Mouse (Mus musculus) megakaryocyte, adult 5-6 weeks (primary cell): Measurements from ENCODE around the gene Hgd. TPM values are rescaled to one million over a fixed set of nuclear protein-coding genes. Genes with fewer than 3 reads are reported as not detected.

Experiments used
- ATAC-seq: 2 replicates; pipeline ENCODE4 v1.8.0; 2016; ENCODE audit warnings: mild to moderate bottlenecking, inconsistent platforms; ENCODE audit not compliant: poor library complexity, severe bottlenecking
- total RNA-seq, 2 experiments: library from RNA; stranded (forward) in 1 of 2; stranded (reverse) in 1 of 2; fragments of 153-499, 151-499 nt in 1 of 2; fragments of 221-1000, 200-1000 nt in 1 of 2; gene quantifications; 2 replicates each; pipeline versions ENCODE4 v1.2.3 to v1.2.4; 2015 to 2017

The Hgd gene
- total RNA-seq, 2 experiments from 2014 or later = not detected

- ATAC-seq = no peak
These were observed 362 bp upstream of the Hgd start for GRCm38 (mm10) chr16:37579591-37579990.

DNA sequence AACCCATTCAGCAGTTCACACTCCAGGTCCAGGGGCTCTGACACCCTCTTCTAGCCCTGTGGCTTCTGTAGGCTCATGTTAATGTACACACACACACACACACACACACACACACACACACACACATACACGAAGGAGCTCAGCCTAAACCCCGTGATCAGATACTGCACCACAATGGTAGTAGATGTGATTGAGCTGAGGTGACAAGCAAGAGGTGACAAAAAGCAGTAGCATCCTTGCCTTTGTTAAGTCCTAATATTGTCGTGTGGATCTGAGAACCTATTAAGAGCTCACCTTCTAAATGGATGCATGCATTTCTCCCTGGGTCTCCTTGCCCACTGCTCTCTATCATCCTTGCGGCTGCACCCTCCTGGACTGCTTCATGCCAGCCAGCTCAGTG lies 698 bp downstream of the Hgd start:
- no peak for ATAC-seq

DNA sequence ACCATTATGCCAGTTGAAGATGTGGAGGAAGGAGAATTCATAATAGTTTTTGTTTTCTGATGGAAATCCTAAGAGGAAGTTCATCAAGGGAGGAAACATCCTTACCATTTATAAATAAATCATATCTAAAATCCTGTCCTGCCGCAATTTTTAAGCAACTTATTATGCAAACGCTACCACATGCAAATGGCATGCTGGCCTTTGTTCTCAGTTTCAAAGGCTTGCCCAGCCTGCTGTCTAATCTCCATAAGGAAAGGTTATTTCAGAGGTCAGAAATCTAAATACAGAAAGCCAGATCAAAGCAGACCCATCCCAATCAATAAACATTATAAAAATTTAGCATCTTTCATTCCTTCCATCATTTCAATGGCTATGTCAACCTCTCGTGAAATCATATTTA lies 1.9 kb downstream of the Hgd start:
- ATAC-seq = no peak

GRCm38 (mm10) chr16:37583306-37583705 lies 3.4 kb downstream of the Hgd start:
- no peak for ATAC-seq

GRCm38 (mm10) chr16:37583801-37584200 lies 3.8 kb downstream of the Hgd start:
- ATAC-seq = no peak

- ATAC-seq = no peak
These were observed 4.5 kb downstream of the Hgd start for GRCm38 (mm10) chr16:37584218-37585035.

DNA sequence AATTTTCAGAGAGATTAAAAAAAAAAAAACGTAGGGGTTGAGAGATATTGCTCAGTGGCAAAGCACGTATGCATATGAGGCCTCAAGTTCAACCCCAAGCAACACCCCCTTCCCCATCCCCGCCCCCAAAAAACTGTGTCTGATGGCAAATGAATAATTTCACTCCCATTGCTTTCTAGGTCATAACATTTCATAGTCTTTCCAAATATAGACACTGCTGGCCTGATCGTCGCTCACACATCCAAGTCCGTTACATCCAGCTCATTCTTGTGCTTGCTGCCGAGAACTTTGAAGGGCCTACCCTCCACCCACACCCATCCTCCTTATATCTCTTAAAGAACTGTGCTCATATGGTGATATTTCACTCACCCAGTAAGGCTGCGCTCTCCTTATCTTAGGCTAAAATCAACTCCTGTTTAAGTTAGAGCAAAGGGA lies 5.2 kb downstream of the Hgd start:
- no peak for ATAC-seq

- no peak for ATAC-seq
These were observed 11.0 kb downstream of the Hgd start for GRCm38 (mm10) chr16:37590921-37591320.

DNA sequence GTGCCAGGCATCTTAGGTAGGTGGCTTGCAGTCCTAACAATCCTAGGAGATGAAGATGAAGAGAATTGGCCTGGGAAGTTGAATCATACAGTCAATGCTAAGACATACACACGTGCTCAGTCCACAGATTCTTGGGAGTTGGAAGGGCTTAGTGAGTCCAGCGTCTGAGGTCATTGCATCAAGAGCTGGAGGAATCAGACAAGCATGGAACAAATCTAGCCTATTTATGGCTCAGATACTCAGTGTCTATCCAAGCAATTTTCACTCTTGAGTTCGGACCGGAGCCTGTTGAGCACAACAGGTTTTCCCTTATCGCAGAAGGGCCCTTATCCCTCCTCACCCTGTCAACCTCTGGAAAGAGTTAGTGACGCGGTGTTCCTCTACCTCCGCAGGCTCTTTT lies 11.6 kb downstream of the Hgd start:
- ATAC-seq = no peak

- no peak for ATAC-seq
These were observed 17.5 kb downstream of the Hgd start for GRCm38 (mm10) chr16:37597412-37597811.

DNA sequence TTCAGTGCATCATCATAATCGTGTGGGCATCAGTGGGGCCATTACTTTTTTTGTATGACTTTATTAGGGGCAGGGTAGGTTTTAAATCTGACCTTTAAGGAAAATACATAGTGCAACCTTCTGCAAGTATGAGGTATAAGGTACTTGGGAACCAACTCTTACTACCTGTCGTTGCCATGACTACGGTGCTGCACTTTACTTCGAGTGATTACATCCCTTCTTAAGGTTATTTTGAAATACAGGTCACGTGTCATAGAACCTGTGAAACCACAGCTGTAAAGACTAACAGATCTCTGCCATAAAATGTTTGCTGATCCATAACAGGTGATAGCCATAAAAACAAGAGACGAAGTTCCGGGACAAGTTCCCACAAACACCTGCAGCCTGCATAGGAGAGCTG lies 18.5 kb downstream of the Hgd start:
- ATAC-seq = no peak

- no peak for ATAC-seq
These were observed 19.4 kb downstream of the Hgd start for GRCm38 (mm10) chr16:37599326-37599725.

DNA sequence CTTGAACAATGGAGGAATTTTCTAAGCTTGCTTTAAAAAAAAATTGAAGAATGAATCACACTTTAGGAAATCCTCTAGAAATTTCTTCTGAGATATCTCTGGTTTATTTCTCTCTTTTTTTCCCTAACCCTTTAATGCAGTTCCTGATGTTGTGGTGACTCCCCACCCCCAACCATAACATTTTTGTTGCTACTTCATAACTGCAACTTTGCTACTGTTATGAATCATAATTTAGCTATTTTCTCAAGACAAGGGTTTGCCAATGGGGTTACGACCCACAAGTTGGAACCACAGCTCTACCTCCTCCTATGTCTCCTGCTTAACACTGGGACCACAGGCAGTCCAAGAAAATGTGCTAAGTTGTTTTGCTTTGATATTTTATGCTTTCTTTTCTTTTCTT lies 23.5 kb downstream of the Hgd start:
- no peak for ATAC-seq

- no peak for ATAC-seq
These were observed 24.3 kb downstream of the Hgd start for GRCm38 (mm10) chr16:37604243-37604642.

- no peak for ATAC-seq
These were observed 30.4 kb downstream of the Hgd start for GRCm38 (mm10) chr16:37610333-37610732.

GRCm38 (mm10) chr16:37611072-37611471 lies 31.1 kb downstream of the Hgd start:
- no peak for ATAC-seq

DNA sequence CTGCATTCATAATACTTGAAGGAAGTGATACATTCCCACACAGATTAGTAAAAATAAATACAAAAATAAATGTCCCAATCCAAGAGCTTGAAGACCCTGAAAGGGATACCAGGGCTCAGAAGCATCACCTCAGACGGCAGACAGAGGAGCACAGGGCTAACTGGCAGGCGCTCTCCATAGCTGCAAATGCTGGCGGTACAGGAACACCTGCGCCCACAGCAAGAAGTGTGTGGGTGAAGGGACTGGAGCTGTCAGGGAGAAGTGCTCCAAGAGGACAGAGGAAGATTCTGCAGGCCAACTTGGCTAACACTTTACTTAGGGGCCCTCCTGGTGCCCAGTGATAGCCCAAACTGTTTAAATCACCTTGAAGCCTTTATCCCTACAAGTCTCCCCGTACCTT lies 32.1 kb downstream of the Hgd start:
- no peak for ATAC-seq

DNA sequence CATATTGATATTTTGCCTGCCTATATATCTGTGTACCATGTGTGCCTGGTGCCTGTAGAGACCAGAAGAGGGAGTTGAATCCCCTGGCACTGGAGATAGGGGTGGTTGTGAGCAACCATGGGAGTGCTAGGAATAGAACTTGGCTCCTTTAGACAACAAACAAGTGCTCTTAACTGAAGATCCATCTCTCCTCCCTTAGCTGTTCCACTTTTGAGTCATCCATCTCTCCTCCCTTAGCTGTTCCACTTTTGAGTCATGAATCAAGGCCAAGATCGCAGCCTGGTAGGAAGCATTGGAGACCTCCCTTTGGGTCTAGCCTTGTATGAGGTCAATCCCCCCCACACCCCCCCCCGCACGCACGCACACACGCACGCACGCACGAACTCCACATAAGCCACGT lies 34.6 kb downstream of the Hgd start:
- no peak for ATAC-seq

DNA sequence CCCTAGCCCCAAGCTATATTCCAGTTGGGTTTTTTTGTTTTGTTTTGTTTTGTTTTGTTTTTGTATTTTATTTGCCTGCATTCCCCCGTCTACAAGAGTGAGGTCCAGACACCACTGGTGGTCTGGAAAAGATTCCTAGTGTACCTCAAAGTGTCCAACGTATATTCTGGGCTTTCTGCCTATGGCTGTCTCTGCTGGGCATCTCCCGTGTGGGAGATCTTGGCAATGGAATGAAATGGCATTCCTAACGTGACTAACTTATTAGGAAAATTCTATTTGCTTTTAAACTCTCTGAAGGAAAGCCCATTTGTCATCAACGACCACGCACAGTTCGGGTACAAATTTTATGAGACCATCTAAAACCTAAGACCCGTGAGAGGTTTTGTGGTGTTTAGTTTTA lies 35.5 kb downstream of the Hgd start:
- ATAC-seq = no peak

- ATAC-seq = no peak
These were observed 36.2 kb downstream of the Hgd start for GRCm38 (mm10) chr16:37616104-37616503.

- ATAC-seq = no peak
These were observed 37.7 kb downstream of the Hgd start for GRCm38 (mm10) chr16:37617695-37618094.

DNA sequence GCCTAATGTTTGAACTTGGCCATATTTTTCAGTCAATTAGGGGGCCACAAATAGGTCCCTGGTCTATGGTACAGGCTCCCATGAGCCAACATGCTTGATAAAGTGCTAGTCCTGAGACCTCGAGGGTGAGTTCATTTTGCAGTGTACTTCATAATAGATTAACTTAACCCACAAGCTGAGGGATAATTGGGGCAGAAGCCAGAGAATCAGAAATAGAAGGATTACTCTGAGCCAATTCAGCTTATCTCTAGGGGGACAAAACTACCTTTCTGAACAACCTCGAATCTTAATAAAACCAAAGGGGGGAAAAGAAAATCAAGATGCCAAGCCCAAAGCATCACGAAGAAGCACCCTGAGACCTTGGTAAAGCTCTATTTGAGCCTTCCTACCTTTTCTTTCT lies 42.5 kb downstream of the Hgd start:
- ATAC-seq = no peak

- ATAC-seq = no peak
These were observed 43.0 kb downstream of the Hgd start for GRCm38 (mm10) chr16:37622919-37623318.
